Mouse (Mus musculus) thymus, adult 2 months (tissue): Measurements from ENCODE around the gene Nlgn1. TPM values are rescaled to one million over a fixed set of nuclear protein-coding genes. Genes with fewer than 3 reads are reported as not detected.

Experiments
- DNase-seq: peaks from one replicate; pipeline ENCODE4 v3.0.0; 2021
- H3K27ac ChIP-seq: fragments of 200-500 bp; 2 replicates; pipeline ENCODE4 v1.5.1; 2012; ENCODE audit warnings: low read length, control low read depth; ENCODE audit not compliant: control insufficient read depth, insufficient read depth
- H3K27me3 ChIP-seq: fragments of 200-500 bp; 2 replicates; pipeline ENCODE4 v1.6.1; 2012; ENCODE audit warnings: mild to moderate bottlenecking, low read length, moderate library complexity, mixed read lengths; ENCODE audit not compliant: control insufficient read depth, insufficient read depth
- H3K36me3 ChIP-seq: fragments of 200-500 bp; 2 replicates; pipeline ENCODE4 v1.6.1; 2012; ENCODE audit warnings: mild to moderate bottlenecking, low read length, moderate library complexity; ENCODE audit not compliant: control insufficient read depth, insufficient read depth
- H3K4me1 ChIP-seq: fragments of 200-500 bp; replicated peaks from 2 replicates; pipeline ENCODE4 v1.6.1; 2012; ENCODE audit warnings: low read length; ENCODE audit not compliant: control insufficient read depth, insufficient read depth
- H3K4me3 ChIP-seq: fragments of 200-500 bp; 2 replicates; pipeline ENCODE4 v1.5.1; 2012; ENCODE audit warnings: mild to moderate bottlenecking, low read length, control low read depth, moderate library complexity; ENCODE audit not compliant: control insufficient read depth, insufficient read depth
- CTCF ChIP-seq: fragments of 200-500 bp; IDR thresholded peaks from 2 replicates; pipeline ENCODE4 v1.5.1; 2012; ENCODE audit warnings: mild to moderate bottlenecking, control low read depth, low read length, moderate library complexity, borderline replicate concordance; ENCODE audit not compliant: control insufficient read depth, poor library complexity, insufficient read depth; ENCODE audit errors: extremely low read depth
- POLR2A ChIP-seq: fragments of 200-500 bp; IDR thresholded peaks from 2 replicates; pipeline ENCODE4 v1.6.1; 2012; ENCODE audit warnings: mild to moderate bottlenecking, low read length, control low read depth, moderate library complexity; ENCODE audit not compliant: control insufficient read depth, poor library complexity, insufficient read depth; ENCODE audit errors: extremely low read depth
- WGBS: fragments of 180-500 bp; shearing (Covaris S2); methylation state at CpG from one replicate; pipeline ENCODE4 v1.1.7; 2018; 5-methylcytosine and 5-hydroxymethylcytosine counted together
- polyA plus RNA-seq: library from polyadenylated mRNA; depleted of rRNA; stranded (reverse); fragments of >200 nt; gene quantifications from 2 replicates; pipeline ENCODE4 v1.2.3, GENCODE M21; 2012

The Nlgn1 gene
- polyA plus RNA-seq, 1 experiment = 0.96 TPM

- H3K4me1 ChIP-seq = no peaks in the 10 kb centered on the region
- no peak for DNase-seq
- no peak overlapping the region for H3K4me3 ChIP-seq
- H3K36me3 ChIP-seq = no peaks in the 10 kb centered on the region
- H3K27me3 ChIP-seq = no peaks in the 10 kb centered on the region
- H3K27ac ChIP-seq = no peak overlapping the region
- TF ChIP-seq CTCF (no peak), POLR2A (no peak)
- 72% methylated on average over 4 of the region's 4 CpGs for WGBS
Measured at GRCm38 (mm10) chr3:26050769-26051168, 281.5 kb downstream of the Nlgn1 start.

GRCm38 (mm10) chr3:26042966-26043365, 289.3 kb downstream of the Nlgn1 start:
- WGBS = 84% methylated on average over 2 of the region's 2 CpGs
- Histone ChIP-seq H3K36me3 (no peaks in the 10 kb centered on the region), H3K27ac (no peak overlapping the region), H3K4me1 (no peaks in the 10 kb centered on the region), H3K4me3 (no peak overlapping the region), H3K27me3 (no peaks in the 10 kb centered on the region)
- no peak for DNase-seq
- TF ChIP-seq CTCF (no peak), POLR2A (no peak)

- WGBS = 82% methylated on average over 2 of the region's 2 CpGs
- no peak overlapping the region for H3K4me3 ChIP-seq
- H3K36me3 ChIP-seq = no peaks in the 10 kb centered on the region
- no peaks in the 10 kb centered on the region for H3K27me3 ChIP-seq
- no peak overlapping the region for H3K27ac ChIP-seq
- DNase-seq = no peak
- no peaks in the 10 kb centered on the region for H3K4me1 ChIP-seq
- no peak for TF ChIP-seq CTCF
- no peak for TF ChIP-seq POLR2A
Measured at GRCm38 (mm10) chr3:26039696-26040095, 292.6 kb downstream of the Nlgn1 start.

- H3K36me3 ChIP-seq = no peaks in the 10 kb centered on the region
- H3K4me3 ChIP-seq = no peak overlapping the region
- TF ChIP-seq POLR2A (no peak), CTCF (no peak)
- H3K27me3 ChIP-seq = no peaks in the 10 kb centered on the region
- no peak for DNase-seq
- no peak overlapping the region for H3K27ac ChIP-seq
- 88% methylated on average over 2 of the region's 2 CpGs for WGBS
- no peaks in the 10 kb centered on the region for H3K4me1 ChIP-seq
Measured at GRCm38 (mm10) chr3:26026025-26026424, 306.2 kb downstream of the Nlgn1 start.

GRCm38 (mm10) chr3:26023217-26023616, 309.0 kb downstream of the Nlgn1 start:
- Histone ChIP-seq H3K4me1 (no peaks in the 10 kb centered on the region), H3K4me3 (no peak overlapping the region), H3K36me3 (no peaks in the 10 kb centered on the region), H3K27me3 (no peaks in the 10 kb centered on the region), H3K27ac (no peak overlapping the region)
- DNase-seq = no peak
- TF ChIP-seq POLR2A (no peak), CTCF (no peak)
- 87% methylated on average over 5 of the region's 5 CpGs for WGBS

- H3K27ac ChIP-seq = no peak overlapping the region
- no peaks in the 10 kb centered on the region for H3K36me3 ChIP-seq
- no peak for DNase-seq
- no peaks in the 10 kb centered on the region for H3K27me3 ChIP-seq
- no peaks in the 10 kb centered on the region for H3K4me1 ChIP-seq
- no peak overlapping the region for H3K4me3 ChIP-seq
- TF ChIP-seq CTCF = no peak
- TF ChIP-seq POLR2A = no peak
- WGBS = 89% methylated on average over 6 of the region's 6 CpGs
Measured at GRCm38 (mm10) chr3:26021632-26022184, 310.6 kb downstream of the Nlgn1 start.

GRCm38 (mm10) chr3:26011310-26012078, 320.8 kb downstream of the Nlgn1 start:
- Histone ChIP-seq H3K27ac (no peak overlapping the region), H3K4me1 (no peaks in the 10 kb centered on the region), H3K36me3 (no peaks in the 10 kb centered on the region), H3K27me3 (no peaks in the 10 kb centered on the region), H3K4me3 (no peak overlapping the region)
- 83% methylated on average over 4 of the region's 4 CpGs for WGBS
- no peak for TF ChIP-seq CTCF
- DNase-seq = no peak
